Mouse (Mus musculus) activated CD4-positive, CD25-positive, alpha-beta regulatory T cell, adult 4 months (primary cell): Measurements from ENCODE around the gene Cfl2. TPM values are rescaled to one million over a fixed set of nuclear protein-coding genes. Genes with fewer than 3 reads are reported as not detected.
A peak's percentile ranks its signal among the peaks of the same experiment; 100 is the strongest.

Experiments
- ATAC-seq: one replicate; pipeline ENCODE4 v1.8.0; 2017
- polyA plus RNA-seq, 2 experiments: library from polyadenylated mRNA; unstranded; fragments of 100-300 nt; shearing (Covaris generic); gene quantifications; one replicate each; pipeline ENCODE4 v1.2.1; 2017

The Cfl2 gene
- polyA plus RNA-seq, 2 experiments from 2014 or later, result 26.5 to 30.6 TPM

GRCm38 (mm10) chr12:54829876-54830275, 32.8 kb downstream of the Cfl2 start:
- ATAC-seq, result no peak

GRCm38 (mm10) chr12:54828043-54828442, 34.6 kb downstream of the Cfl2 start:
- no peak for ATAC-seq

DNA sequence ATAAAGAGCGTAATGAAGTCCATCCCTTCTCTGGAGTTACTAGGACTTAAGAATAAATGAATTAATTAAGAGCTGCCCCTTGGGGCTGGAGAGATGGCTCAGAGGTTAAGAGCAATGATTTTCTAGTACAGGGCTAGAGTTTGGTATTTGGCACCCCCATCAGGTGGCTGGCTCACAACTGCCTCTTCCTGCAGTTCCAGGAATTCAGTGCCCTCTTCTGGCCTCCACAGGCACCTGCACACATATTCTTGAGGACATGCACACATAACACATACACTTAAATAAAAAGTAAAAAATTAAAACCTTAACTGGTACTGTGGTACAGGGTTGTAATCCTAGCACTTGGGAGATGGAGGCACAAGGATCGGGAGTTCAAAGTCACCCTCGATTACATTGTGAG, 37.5 kb downstream of the Cfl2 start:
- ATAC-seq, result peak; percentile 28

DNA sequence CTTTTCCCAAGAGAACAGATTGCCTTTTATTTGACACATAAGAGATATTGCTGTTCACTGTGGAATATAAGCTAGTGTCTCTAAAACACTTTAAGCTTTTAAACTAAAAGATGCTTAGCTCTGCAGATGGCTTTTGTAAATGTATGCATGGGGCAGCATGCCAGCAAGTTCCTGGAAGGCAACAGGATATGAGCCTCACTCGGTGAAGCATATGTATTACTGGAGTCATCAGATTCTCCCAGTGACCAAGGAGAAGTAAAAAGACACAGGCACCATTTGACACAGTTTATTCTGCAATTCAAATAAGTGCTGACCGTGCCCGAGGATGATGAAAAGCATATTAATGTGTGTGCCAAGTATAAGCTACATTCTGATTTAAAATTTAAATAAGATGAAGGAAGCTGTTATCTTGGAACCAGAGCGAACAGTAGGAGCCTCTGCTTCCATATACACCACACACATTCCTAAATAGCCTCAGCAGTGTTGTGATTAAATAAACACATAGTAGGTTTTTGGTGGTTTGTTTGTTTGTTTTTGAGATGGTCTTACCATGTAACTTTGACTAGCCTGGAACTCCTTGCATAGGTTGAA, 39.7 kb downstream of the Cfl2 start:
- no peak for ATAC-seq

- ATAC-seq, result no peak
Measured at GRCm38 (mm10) chr12:54820684-54821161, 42.0 kb downstream of the Cfl2 start.

- ATAC-seq, result no peak
Measured at GRCm38 (mm10) chr12:54819181-54819935, 43.3 kb downstream of the Cfl2 start.

DNA sequence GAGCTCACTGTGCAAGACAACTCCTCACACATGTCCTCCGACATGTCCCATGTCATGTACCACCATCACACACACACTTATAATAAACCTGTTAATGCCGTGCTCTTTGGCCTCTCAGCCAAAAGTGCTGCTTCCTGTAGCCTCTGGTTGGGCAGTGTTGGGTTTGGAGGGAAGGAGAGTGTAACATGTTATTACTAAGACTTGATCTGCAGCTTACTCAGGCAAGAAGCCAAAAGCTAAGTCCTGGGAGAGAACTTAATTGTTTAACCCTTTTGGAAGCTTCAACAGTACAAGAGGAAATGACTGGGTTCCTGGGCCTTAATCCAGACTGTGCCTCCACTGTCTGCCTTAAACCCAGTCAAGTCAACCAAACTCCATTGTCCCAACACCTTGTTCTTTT, 52.5 kb downstream of the Cfl2 start:
- no peak for ATAC-seq

Other genes starting within 250 kb of the Cfl2 start
- gene Sptssa, start 206.3 kb downstream of the Cfl2 start, polyA plus RNA-seq, result 100 to 1,000 TPM; 207 to 223 TPM
- 100 to 1,000 TPM; 103 to 138 TPM for gene Eapp, start 167.0 kb downstream of the Cfl2 start, polyA plus RNA-seq
- gene Snx6, start 67.2 kb downstream of the Cfl2 start, polyA plus RNA-seq, result 100 to 1,000 TPM; 128 to 153 TPM
- gene Gm20403, start 123.7 kb upstream of the Cfl2 start, polyA plus RNA-seq, result not detected
- gene Baz1a, start 151.5 kb upstream of the Cfl2 start, polyA plus RNA-seq, result 10 to 100 TPM; 32.7 to 38.6 TPM
- 10 to 100 TPM; 14.0 to 17.8 TPM for gene 2700097O09Rik, start 217.2 kb upstream of the Cfl2 start, polyA plus RNA-seq
- 100 to 1,000 TPM; 137 to 147 TPM for gene Srp54a, start 217.4 kb upstream of the Cfl2 start, polyA plus RNA-seq